9 mouse cellular contexts compared by ENCODE assay signal in the genomic region with DNA sequence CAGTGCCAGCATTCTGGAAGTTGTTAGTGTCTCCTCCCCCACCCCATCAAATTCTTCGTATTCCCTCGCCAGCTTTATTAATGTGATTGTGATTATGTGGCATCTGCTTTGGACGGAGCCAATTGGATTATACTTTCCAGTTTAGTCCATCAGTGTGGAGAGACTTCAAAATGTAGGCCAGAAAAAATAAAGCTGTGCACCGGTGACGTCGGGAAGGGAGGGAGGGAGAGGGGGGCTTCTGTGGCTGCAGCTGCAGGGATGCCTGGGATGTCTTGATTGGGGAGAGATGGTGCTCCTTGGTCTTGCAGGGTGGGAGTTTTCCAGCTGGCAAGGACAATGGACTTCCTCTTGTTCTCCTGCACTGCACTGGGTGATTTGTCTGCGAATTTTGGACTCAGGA.
DNase-seq lines count a peak whose midpoint lies in the region; ATAC-seq lines count a peak whose summit lies in the region.
"Had no signal": no experiment of that assay in that cellular context is flagged by ENCODE, and none has a peak within 500 bp of the region (broad histone marks: within the 10 kb centered on the region; RNA-seq: fewer than 3 reads in every experiment).

No protein-coding gene starts in this region.

- no peak for ATAC-seq in heart, embryonic 12.5 days (ENCODE audit: insufficient number of reproducible peaks, low FRiP score)
- peak; percentile 48 for ATAC-seq in intestine, embryonic 16.5 days
- peak; percentile 75 for ATAC-seq in midbrain, embryonic 12.5 days (ENCODE audit: low FRiP score, low read depth)

- DNase-seq in heart, adult 11 months = peak; percentile 97
- peak; percentile 6 to 7 for DNase-seq in gastrocnemius, adult 8-10 months (ENCODE audit: low spot score in 2 of 2)
- no peak for DNase-seq in testis, postnatal 10 days (ENCODE audit: low spot score)
- no peak for DNase-seq in urinary bladder, postnatal 25 days (ENCODE audit: low spot score)
- DNase-seq in cerebellum, adult 9-11 months = no peak

- WGBS in heart, embryonic 12.5 days = 46% methylated on average over 7 of the region's 7 CpGs
- 39% methylated on average over 7 of the region's 7 CpGs for WGBS in intestine, embryonic 16.5 days
- 16% methylated on average over 7 of the region's 7 CpGs for WGBS in midbrain, embryonic 12.5 days

- H3K9me3 ChIP-seq in heart, embryonic 12.5 days (replicated peaks) = no peaks in the 10 kb centered on the region
- H3K9me3 ChIP-seq in intestine, embryonic 16.5 days (ENCODE audit: control insufficient read depth, low read length) = no peaks in the 10 kb centered on the region
- no peaks in the 10 kb centered on the region for H3K9me3 ChIP-seq in midbrain, embryonic 12.5 days

- H3K4me1 ChIP-seq in heart, embryonic 12.5 days (replicated peaks) = no peaks in the 10 kb centered on the region
- H3K4me1 ChIP-seq in intestine, embryonic 16.5 days (ENCODE audit: control insufficient read depth, insufficient read depth, low read length) = 0 out of 2 replicates have a peak, but pooled peaks cover 3% of the 10 kb centered on the region
- H3K4me1 ChIP-seq in midbrain, embryonic 12.5 days = peaks cover 21% of the 10 kb centered on the region; the same call in 1 of the 2 replicates

- no peaks in the 10 kb centered on the region for H3K36me3 ChIP-seq in heart, embryonic 12.5 days
- H3K36me3 ChIP-seq in intestine, embryonic 16.5 days (ENCODE audit: control insufficient read depth, insufficient read depth, low read length) = no peaks in the 10 kb centered on the region
- no peaks in the 10 kb centered on the region for H3K36me3 ChIP-seq in midbrain, embryonic 12.5 days

- no peak overlapping the region for H3K9ac ChIP-seq in heart, embryonic 12.5 days
- H3K9ac ChIP-seq in intestine, embryonic 16.5 days (ENCODE audit: low read depth, low read length) = no peak overlapping the region
- no peak overlapping the region for H3K9ac ChIP-seq in midbrain, embryonic 12.5 days (replicated peaks)

- no peaks in the 10 kb centered on the region for H3K27me3 ChIP-seq in heart, embryonic 12.5 days (replicated peaks)
- H3K27me3 ChIP-seq in intestine, embryonic 16.5 days (replicated peaks; ENCODE audit: control insufficient read depth, insufficient read depth, low read length) = no peaks in the 10 kb centered on the region
- H3K27me3 ChIP-seq in midbrain, embryonic 12.5 days = peaks cover 4% of the 10 kb centered on the region; the same call in 1 of the 2 replicates
- H3K27me3 ChIP-seq: CH12.LX had no signal

- H3K4me2 ChIP-seq in heart, embryonic 12.5 days = no peak overlapping the region
- no peak overlapping the region for H3K4me2 ChIP-seq in intestine, embryonic 16.5 days (ENCODE audit: low read depth, low read length)
- peak overlapping the region; percentile 17; the same call in 1 of the 2 replicates for H3K4me2 ChIP-seq in midbrain, embryonic 12.5 days (replicated peaks)

- H3K4me3 ChIP-seq in heart, embryonic 12.5 days = no peak overlapping the region
- no peak overlapping the region for H3K4me3 ChIP-seq in intestine, embryonic 16.5 days (ENCODE audit: low read length)
- H3K4me3 ChIP-seq in midbrain, embryonic 12.5 days = no peak overlapping the region

- H3K27ac ChIP-seq in heart, embryonic 12.5 days (ENCODE audit: poor library complexity, severe bottlenecking) = no peak overlapping the region
- H3K27ac ChIP-seq in intestine, embryonic 16.5 days (ENCODE audit: low read length) = no peak overlapping the region
- H3K27ac ChIP-seq in midbrain, embryonic 12.5 days (replicated peaks) = no peak overlapping the region

Comparison
In these comparisons a context has a peak if more than half of its experiments do, and no peak if none do; other contexts are left out.
1. DNase-seq: peak in heart, adult 11 months (single experiment) and gastrocnemius, adult 8-10 months (2 of 2); none in testis, postnatal 10 days (single experiment), urinary bladder, postnatal 25 days (single experiment) and cerebellum, adult 9-11 months (single experiment).